Mouse (Mus musculus) kidney, postnatal 14 days (tissue): ENCODE data around the gene Acpp.

Experiments
- DNase-seq: peaks from one replicate; pipeline ENCODE4 v3.0.0; 2022; ENCODE audit warnings: mixed read lengths

The Acpp gene

DNA sequence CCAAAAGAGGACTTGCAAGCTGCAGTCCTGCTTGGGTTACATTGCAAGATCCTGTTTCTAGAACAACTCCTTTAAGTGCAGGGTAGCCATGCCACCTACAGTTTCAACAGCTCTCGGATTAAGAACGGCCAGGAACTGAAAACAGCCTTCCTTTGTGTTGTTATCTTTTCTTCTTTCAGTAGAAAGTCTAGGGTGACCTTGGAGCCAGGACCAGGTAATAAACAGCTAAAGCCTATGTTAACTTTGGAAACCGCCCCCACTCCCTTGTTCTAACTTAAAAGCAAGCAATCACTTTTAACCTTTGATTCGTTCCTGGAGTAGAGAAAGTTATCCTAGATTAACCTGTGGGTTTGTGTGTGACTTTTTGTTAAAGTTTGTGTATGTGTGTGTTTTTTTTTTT, 33.2 kb downstream of the Acpp start:
- DNase-seq = peak; percentile 57

GRCm38 (mm10) chr9:104300569-104300968, 37.0 kb downstream of the Acpp start:
- peak; percentile 14 for DNase-seq

DNA sequence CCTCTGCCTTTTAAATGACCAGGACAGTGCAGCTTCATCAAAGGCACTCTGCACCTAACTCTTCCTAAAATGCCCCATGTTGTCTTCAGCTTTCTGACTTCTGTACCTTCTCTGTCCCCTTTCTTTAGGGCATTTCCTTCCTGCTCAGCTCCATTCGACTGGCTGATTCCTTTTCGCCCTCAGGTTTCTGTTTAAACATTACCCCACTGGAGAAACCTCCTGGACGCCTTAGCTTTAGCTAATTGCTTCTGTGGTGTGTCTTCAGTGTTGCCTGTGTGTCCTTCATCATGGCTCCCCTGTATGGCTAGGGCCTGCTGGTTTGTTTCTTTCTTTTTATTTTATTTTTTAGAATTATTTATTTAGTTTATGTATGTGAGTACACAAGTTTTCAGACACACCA, 40.5 kb downstream of the Acpp start:
- peak; percentile 44 for DNase-seq

GRCm38 (mm10) chr9:104284934-104285333, 52.6 kb downstream of the Acpp start:
- DNase-seq = no peak

DNA sequence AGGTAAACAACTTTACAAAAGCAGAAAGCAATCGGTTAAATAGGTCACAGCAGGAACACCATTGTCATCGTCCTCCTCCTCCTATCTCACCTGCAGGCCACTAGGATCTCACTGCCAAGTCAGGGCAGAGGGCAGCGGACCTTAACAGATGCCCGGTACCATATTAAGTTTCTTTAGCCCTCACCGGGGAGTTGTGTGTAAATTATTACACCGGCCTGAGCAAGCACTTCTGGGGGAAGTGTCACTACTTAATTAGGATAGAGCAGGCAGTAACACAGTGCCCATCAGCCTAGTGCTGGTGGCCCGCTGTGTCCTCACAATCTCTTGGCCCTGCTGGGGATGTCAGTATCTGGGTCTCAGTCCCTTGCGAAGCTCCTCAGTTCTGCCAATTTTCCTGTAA, 55.0 kb downstream of the Acpp start:
- peak; percentile 74 for DNase-seq

GRCm38 (mm10) chr9:104281737-104282136, 55.8 kb downstream of the Acpp start:
- no peak for DNase-seq

GRCm38 (mm10) chr9:104280725-104281495, 56.6 kb downstream of the Acpp start:
- DNase-seq = no peak

DNA sequence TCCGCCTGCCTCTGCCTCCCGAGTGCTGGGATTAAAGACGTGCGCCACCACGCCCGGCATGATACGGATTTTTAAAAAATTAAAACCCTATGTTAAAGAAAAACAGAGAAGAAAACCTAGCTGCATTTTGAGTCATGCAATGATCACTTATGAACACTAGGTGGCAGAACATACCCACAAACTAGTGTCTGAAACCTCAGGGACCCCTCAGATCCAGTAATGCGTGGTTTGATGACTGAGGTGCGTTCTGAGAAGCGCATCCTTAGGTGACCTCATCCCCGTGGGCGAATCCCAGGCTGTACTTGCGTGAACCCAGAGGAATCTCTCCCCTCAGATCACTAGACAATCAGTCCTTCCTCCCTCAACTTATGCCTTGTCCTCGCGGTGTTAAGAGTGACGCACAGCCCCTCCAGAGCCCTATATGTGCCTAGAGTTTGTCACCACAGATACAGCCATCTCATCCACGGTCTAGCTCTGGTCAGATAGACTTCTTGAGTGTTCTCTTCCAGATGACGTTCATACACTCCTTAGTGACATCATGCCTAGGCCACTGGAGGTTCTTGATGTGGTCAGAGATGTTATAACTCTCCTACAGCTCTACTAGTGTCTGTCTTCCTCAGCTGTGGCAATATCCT, 59.9 kb downstream of the Acpp start:
- peak; percentile 36 for DNase-seq

- no peak for DNase-seq
Measured at GRCm38 (mm10) chr9:104275084-104275785, 62.3 kb downstream of the Acpp start.

DNA sequence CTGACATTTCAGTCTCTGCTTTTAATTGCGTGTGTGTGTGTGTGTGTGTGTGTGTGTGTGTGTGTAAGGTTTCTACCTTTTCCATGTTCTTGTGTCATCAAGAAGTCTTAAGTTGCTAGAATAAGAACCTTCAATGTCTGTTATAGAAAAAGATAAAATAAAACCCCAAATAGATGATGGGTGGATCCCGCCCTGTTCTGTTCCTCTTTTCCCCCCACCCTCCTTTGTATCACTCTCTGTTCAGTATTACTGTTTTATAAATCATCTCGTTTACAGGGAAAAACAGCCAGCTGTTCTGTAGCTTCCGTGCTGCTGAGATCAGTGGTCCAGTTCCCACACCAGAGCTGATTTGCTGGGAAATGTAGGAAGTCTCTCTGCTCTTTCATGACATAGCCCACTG, 65.5 kb downstream of the Acpp start:
- DNase-seq = no peak

- DNase-seq = no peak
Measured at GRCm38 (mm10) chr9:104271642-104272041, 65.9 kb downstream of the Acpp start.

DNA sequence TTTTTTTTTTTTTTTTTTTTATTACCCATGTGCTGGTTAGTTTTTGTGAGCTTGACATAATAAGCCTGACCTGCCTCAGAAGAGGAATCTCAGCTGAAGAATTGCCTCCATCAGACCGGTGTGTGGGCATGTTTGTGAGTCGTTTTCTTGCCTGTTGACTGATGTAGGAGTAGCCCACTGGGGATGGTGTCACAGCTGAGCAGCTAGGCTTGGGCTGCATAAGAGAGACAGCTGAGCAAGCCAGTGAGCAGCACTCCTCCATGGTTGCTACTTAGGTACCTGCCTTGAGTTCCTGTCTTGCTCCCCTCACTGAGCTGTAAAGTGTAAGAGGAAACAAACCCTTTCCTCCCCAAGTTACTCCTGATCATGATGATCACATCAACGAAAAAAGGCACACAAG, 67.6 kb downstream of the Acpp start:
- DNase-seq = no peak

- DNase-seq = no peak
Measured at GRCm38 (mm10) chr9:104269349-104269871, 68.1 kb downstream of the Acpp start.

- no peak for DNase-seq
Measured at GRCm38 (mm10) chr9:104264567-104264966, 73.0 kb downstream of the Acpp start.

DNA sequence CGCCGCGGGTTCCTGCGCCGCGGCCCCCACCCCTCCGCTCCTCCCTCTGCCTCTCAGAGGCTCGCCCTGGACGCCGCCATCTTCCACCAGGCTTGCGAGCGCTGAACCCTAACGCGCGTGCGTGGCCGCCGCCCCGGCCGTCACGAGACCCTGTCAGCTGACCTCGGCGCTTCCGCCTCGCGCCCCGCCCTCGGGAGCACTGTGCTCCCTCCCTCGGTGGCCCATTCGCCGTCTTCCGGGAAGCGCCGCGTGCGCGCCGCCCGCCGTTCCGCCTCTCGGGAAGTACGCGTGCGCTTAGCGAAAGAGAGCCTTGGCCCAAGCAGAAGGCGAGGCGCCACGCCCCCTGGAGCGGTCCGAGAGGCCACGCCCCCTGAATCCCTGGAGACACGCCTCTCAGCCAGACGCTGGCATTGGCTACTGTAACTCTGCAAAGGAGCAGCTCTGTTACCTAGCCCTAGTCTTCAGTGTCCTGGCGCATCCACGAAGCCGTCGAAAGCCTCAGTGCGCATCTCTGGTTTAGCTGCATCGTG, 74.7 kb downstream of the Acpp start, which contains the start of gene Dnajc13:
Gene Dnajc13, minus strand, starts transcription at position 108 of the 530 bp plus-strand sequence.
- DNase-seq = peak; percentile 100

DNA sequence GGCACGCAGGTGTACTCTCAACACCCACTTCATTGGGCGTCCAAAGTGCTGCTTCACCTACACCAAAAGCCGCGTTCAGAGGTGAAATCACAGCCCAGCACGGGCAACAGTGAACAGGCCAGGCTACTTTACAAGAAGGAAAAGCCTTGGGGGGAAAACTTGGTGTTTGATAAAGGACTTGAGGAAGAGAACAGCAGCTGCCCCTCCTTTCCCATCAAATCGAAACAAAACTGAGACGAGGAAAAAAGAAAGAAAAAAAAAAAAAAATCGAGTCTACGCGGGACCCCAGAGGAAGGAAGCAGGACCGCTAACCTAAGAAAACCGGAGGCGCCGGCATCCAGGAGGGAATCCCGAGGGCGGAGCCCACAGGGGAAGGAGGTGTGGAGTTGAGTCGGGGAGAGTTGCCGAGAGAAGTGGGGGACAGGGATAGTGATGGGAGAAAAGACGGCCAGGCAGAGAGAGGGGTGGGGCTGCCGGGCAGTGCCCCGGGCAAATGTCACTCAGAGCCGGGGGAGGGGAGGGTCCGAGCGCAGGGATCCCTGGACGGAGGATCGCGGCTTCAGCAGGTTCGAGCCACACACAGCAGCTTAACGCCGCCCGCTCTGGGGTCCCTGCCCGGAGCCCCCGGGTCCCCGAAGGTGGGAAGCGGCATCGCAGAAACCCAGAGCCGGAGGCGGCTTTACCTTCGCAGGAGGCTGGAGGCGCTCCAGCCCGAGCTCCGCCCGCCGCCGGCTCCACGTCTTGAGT, 75.4 kb downstream of the Acpp start:
- peak; percentile 74 for DNase-seq

DNA sequence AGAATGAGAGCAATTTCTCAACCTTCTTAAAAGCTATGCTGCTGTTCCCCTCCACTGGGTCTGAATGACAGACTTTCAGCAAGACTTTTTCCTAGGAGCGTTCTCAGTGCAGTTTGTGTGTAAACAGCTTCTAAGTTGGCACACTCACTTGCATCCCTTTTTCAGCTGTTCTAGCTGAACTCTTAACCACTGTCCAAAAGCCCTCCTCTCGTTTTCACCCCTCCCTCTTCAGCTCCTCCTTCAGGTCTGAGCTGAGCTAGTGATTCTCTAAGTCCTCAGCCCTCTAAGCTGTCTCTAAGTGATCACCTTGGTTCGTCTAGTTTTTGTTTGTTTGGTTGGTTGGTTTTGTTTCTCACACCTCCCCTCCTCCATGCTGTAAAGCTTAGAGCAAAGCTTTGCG, 77.2 kb downstream of the Acpp start:
- DNase-seq = peak; percentile 58

DNA sequence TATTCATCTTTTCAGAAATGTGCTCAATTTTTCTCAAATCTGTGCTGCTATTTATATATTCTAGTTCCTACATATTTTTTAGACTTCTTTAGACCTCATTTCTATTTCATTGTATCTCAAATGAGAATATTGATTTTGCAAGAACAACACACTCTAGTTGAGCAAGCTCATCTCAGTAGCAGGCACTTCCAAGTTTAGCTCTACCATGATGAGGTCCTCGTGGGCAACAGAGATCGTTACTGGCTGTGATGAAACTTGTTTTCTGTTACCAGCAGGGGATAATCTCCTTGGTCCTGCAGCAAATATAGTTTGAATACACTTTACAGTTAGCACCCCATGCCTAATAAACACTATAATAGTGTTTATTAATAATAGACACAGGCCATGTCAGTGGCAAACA, 81.5 kb downstream of the Acpp start:
- no peak for DNase-seq

DNA sequence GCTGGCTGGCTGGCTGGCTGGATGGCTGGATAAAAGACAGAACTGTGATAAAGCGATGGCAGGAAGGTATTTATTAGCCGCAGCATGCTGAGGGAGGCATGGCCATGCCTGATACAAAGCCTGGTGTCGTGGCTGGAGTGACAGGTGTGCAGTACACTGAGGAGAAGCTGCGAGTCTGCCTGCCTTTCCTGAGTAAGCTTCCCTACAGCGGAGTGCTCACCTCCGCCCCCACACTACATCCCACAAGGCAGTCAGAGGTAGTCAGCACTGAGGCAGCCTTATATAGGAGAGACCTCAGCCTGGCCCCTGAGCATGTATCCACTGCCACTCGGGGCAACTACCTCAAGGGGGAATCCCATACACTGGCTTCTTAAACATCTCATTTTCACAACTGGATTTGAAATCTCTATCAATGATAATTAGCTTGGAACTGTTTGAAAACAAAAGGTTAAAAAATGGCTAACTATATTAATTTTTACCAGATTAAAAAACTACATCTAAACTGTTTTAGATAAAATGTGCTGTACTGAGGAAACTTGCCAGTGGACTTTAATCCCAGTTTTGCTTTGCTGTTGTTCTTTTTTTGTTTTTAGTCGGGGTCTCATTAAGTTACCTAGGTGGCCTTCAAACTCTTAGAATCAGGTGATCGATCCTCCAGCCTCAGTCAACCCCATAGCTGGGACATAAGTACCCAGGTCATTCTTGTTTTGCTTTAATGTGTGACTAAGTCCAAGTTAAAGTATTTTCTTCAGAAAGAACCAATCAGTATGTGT, 83.0 kb downstream of the Acpp start:
- DNase-seq = peak; percentile 32

GRCm38 (mm10) chr9:104252637-104253036, 84.9 kb downstream of the Acpp start:
- no peak for DNase-seq

- no peak for DNase-seq
Measured at GRCm38 (mm10) chr9:104251687-104252086, 85.9 kb downstream of the Acpp start.

GRCm38 (mm10) chr9:104251111-104251510, 86.4 kb downstream of the Acpp start:
- peak; percentile 63 for DNase-seq
